Mouse (Mus musculus): ENCODE results near the gene Acad12.
"Not testable (repeated sequence)": the region's sequence is repeated elsewhere in the genome, so short reads cannot be mapped to it uniquely, and the experiment has no call there.

Gene Acad12

GRCm38 (mm10) chr5:121618592-121619513 lies at the start of gene Acad12:
Acad12 (minus strand) TSS chr5:121618938.
- DNase-seq (ENCODE audit: low spot score), result peak; percentile 35

- DNase-seq (ENCODE audit: low spot score), result no peak
These were observed 49.7 kb upstream of the Acad12 start for GRCm38 (mm10) chr5:121668411-121668810.

DNA sequence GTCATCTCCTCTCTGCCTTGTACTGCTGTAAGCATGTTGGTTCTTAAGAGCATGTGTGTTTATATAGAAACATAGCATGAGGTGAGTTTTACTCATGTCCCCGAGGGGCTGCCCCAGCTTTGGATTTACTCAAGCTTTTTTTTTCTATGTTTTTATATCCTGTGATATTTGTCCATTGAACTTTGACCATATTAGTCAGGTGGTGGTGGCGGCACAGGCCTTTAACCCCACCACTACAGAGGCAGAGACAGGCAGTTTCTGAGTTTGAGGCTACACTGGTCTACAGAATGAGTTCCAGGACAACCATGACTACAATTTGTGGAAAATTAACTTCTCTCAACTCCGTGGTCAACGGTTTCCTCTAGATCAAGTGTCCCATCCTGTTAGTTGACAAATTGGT lies 48.3 kb upstream of the Acad12 start:
- DNase-seq (ENCODE audit: low spot score), result no peak

DNA sequence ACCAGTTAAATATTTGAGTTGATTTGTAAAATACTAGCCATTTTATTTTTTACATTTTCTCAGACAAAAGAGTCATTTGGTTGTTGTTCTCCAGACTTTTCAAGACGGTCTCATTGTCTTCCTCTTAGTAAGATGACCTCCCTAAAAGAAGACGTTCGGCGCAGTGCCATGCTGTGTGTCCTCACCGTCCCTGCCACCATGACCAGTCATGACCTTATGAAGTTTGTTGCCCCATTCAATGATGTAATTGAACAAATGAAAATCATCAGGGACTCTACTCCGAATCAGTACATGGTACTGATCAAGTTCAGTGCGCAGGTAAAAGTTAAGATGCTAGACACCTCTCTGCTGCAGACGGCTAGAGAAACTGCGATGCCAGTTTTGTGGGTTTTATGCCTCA lies 46.2 kb upstream of the Acad12 start:
- no peak for DNase-seq (ENCODE audit: low spot score)

GRCm38 (mm10) chr5:121664078-121664477 lies 45.3 kb upstream of the Acad12 start:
- no peak for DNase-seq (ENCODE audit: low spot score)

DNA sequence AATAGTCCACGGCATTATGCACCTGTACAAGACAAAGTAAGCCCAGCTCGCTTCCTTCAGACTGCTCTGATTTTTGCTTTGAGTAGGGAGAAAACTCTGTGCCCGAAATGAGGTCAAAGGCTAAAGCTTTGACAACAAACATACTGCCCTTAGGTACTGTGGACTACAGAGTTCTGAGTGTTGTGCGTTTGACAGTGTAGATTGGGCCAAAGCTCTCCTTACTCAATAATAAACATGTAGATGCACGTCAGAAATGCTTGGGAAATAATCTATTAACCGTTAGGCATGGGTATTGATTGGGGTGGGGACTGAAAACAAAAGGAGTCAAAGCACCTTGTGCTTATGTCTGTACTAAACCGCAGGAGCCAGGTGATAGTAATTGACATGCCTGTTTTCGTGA lies 44.7 kb upstream of the Acad12 start:
- DNase-seq (ENCODE audit: low spot score), result no peak

DNA sequence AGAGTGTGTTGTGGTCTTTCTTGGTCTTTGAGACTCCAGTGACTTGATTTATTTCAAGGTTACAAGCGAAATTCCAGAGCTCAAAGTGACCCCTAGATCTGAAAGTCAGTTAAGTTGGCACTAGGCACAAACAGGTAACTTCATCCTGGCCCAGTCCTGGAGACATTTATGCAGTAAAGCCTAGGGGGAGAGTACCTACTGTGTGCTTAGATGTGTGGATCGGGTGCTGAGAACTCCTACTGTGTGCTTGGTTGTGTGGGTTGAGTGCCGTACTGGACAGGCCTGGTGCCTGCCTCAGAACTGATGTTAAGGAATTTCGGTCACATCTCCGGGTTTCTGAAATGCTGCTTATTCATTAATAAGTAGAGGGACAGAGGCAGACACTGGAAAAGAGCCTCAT lies 42.8 kb upstream of the Acad12 start:
- no peak for DNase-seq (ENCODE audit: low spot score)

GRCm38 (mm10) chr5:121660897-121661254 lies 42.1 kb upstream of the Acad12 start:
- DNase-seq (ENCODE audit: low spot score), result no peak

DNA sequence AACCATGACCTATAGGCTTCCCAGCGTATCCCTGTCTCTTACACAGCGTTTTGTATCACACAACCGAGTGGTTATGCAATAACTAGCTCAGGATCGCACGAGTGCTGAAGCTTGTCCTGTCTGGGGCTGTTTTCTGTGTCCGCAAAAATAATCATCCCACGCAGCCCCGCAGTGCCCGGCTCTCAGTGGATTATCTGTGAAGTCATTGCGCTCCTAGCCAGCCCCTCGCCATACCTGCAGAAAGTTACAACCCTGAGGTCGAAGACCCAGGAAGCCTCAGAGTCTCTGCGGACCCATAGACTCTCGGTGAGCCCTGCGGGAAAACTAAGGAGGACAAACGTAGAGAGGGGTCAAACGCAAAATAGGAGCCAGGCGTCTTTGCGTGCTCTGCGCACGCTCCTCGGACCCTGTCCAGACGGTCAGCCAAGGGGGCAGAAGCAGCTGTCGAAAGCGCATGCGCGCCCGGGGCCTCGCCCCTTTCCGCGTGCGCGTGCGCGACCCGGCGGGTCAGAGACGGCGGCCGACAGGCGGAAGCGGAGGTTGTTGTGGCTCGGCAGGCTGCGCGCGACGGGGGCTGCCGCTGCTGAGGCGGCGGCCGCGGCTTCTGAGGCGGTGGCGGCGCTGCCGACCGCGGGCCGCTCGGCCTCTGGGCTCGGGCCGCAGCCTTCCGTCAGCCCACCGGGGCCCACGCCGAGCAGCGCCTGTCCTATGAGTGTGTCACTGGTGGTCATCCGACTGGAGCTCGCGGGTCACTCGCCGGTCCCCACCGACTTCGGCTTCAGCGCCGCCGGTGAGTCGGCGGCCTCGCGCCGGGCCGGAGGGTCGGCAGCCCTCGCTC lies 41.5 kb upstream of the Acad12 start, which contains the start of the genes Acad10 and Brap:
Gene Acad10 (minus strand): TSS at position 456 of the 838 bp plus-strand sequence.
Gene Brap (plus strand): TSS at position 505 of the 838 bp plus-strand sequence.
- DNase-seq (ENCODE audit: low spot score), result peak; percentile 48

DNA sequence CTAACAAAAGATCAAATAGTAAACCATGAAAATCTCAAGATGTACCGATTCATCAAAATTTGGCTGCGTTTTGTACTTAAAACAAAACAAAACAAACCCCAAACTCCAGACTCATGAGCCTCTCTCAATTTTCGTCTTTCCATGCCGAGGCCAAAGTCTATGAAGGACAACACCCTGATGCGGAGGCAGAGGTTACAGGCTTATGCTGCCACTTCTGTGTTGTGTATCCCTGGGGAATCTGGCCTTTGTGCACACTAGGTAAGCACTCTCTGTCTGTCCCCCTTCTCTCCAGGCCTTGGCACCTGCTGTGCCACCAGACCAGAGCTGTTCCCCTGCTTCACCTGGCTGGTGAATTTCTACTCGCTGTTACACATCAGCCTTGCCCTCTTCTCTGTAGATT lies 38.9 kb upstream of the Acad12 start:
- not testable (repeated sequence) for DNase-seq (ENCODE audit: low spot score)

- DNase-seq (ENCODE audit: low spot score), result not testable (repeated sequence)
These were observed 38.1 kb upstream of the Acad12 start for GRCm38 (mm10) chr5:121656866-121657265.

- no peak for DNase-seq (ENCODE audit: low spot score)
These were observed 35.8 kb upstream of the Acad12 start for GRCm38 (mm10) chr5:121654526-121654925.

- DNase-seq (ENCODE audit: low spot score), result no peak
These were observed 30.4 kb upstream of the Acad12 start for GRCm38 (mm10) chr5:121649134-121649533.

DNA sequence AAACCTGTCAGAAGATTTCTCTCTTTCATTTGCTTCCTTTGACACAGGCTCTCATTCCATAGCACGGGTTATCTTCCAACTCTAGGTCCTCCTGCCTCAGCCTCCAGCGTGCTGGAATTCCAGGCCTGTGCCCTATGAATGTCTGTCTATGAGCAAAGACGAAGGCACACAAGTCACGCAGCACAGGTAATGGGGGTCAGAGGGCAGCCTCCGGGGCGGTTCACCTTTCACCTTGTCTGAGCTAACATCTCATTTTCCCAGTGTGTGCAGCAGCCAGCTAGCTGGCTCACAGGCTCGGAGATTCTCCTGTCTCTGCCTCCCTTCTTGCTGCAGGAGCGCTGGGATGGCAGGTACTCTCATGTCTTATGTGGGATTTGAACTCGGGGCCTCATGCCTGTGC lies 20.9 kb upstream of the Acad12 start:
- DNase-seq (ENCODE audit: low spot score), result no peak

DNA sequence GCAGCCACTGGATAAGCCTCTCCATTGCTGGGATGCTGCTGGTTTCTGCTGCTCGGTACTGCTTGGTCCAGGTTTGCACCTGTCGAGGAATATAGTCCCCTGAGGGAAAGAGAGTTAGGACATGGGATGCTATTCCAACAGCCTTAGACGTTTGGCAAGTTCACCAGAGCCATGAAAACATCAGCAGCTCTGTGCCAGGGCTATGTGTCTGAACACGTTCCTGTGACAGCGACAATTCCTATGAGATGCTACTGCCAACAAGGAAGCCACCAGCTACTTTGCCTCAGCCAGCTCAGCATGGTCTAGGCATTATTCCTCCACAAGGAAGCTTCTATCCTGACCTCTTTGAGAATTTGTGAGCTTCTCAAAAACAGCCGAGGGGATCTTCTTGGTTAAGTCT lies 18.6 kb upstream of the Acad12 start:
- no peak for DNase-seq (ENCODE audit: low spot score)

DNA sequence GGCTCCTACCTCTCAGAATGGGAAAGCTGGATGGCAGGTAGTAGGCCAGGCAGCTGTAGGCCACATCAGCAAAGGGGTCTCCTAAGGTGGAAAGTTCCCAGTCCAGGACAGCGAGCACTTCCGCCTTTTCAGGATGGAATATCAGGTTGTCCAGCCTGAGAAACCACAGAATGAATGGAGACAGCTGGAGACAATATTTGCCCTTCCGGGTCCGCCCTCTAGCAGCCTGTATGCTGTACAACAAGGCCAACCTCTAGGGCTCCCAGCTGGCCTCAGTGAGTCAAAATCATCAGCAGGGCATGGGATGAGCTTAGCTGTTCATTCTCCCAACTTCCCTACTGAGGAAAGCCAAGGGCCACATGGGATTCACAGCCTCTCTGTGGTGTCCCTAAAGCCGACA lies 15.9 kb upstream of the Acad12 start:
- no peak for DNase-seq (ENCODE audit: low spot score)

GRCm38 (mm10) chr5:121632804-121633203 lies 14.1 kb upstream of the Acad12 start:
- DNase-seq (ENCODE audit: low spot score), result no peak

DNA sequence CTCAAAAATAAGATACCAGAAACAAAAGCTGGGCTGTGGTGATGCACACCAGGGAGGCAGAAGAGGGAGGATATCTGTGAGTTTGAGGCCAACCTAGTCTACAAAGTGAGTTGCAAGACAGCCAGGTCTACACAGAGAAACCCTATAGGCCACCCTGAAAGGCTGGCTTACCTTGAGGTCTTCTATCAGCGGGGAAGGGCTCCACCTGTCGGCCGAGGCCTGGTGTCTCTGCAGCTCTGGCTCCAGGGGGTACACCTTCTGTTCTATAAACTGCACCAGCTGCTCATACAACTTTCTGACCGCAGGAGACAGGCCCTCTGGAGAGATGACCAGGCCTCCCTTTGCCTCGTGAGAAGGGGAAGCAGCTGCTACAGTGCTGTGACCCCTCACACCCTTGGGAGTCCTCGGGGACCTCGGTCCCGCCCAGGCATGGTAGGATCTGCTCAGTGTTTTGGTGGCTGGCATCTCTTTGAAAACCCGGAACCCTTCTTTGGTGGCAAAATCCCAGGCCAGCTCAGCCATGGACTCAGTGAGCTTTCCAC lies 12.4 kb upstream of the Acad12 start:
- DNase-seq (ENCODE audit: low spot score), result not testable (repeated sequence)

DNA sequence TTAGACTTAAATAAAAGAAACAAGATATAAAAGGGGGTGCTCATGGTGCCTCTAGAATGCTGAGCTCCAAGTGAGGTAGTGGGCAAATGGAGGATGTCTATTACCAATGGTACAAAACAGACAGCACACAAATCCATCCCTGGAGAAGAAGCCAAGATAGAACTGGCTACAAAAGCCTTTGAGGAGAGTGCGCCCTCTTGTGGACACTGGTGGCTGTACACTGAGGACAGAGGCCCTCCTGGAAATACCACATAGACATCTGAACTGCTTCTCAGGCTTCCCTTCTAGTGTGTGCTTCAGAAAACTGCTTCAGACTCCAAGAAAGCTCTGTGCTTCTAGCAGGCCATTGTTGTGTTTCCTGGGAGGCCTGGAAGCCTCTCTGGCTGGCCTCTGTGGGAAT lies 9.1 kb upstream of the Acad12 start:
- peak; percentile 47 for DNase-seq (ENCODE audit: low spot score)

DNA sequence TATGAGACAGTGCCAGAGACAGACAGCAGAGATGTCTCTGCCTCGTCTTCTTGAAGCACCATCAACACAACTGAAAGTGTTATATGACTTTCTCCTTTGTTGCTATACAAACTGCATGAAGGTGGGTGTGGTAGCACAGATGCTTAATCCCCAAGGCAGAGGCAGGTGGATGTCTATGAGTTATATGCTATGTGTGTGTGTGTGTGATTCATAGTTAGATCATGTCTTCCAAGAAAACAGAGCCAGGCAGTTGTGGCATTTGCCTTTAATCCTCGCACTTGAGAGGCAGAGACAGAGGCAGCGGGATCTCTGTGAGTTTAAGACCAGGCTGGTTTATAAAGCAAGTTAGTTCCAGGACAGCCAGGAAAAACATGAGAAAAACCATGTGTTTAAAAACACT lies 4.5 kb upstream of the Acad12 start:
- no peak for DNase-seq (ENCODE audit: low spot score)

- no peak for DNase-seq (ENCODE audit: low spot score)
These were observed 2.4 kb upstream of the Acad12 start for GRCm38 (mm10) chr5:121621102-121621501.

- not testable (repeated sequence) for DNase-seq (ENCODE audit: low spot score)
These were observed 3.8 kb downstream of the Acad12 start for GRCm38 (mm10) chr5:121614921-121615320.

DNA sequence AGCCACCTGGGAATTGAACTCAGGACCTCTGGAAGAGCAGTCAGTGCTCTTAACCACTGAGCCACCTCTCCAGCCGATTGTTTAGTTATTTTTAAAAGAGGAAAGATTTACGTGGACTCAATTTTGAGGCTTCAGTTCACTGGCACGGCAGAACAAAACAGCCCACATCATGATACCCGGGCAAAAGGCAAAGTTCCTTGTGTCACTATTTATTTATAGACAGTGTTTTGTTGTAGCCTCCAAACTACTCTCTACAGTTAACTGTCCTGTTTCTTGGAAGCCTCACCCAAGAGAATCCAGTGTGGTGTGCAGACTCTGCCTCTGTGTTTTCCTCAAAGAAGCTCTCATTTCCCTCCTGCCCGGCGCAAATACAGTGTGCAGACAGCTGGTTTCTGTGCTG lies 6.7 kb downstream of the Acad12 start:
- no peak for DNase-seq (ENCODE audit: low spot score)
